ENCODE assay signal across 9 mouse cellular contexts in genomic region chr10:118545966-118546365, GRCm38 (mm10).
DNase-seq lines count a peak whose midpoint lies in the region; ATAC-seq and TF ChIP-seq lines count a peak whose summit lies in the region.
"Had no signal": no experiment of that assay in that cellular context is flagged by ENCODE, and none has a peak within 500 bp of the region (broad histone marks: within the 10 kb centered on the region; RNA-seq: fewer than 3 reads in every experiment).

No protein-coding gene starts in this region.

- no peak for ATAC-seq in embryonic facial prominence, embryonic 14.5 days (ENCODE audit: low read depth)
- no peak for ATAC-seq in erythroblast, adult 5-6 weeks (replicated peaks; ENCODE audit: low FRiP score, poor library complexity, severe bottlenecking)

- H3K27me3 ChIP-seq in MEL (ENCODE audit: control insufficient read depth in 1 of 2, insufficient read depth in 2 of 2, low read length in 2 of 2) = no peaks in the 10 kb centered on the region
- no peaks in the 10 kb centered on the region for H3K27me3 ChIP-seq in embryonic facial prominence, embryonic 14.5 days (replicated peaks; ENCODE audit: control insufficient read depth, insufficient read depth, low read length)
- H3K27me3 ChIP-seq in cerebellum, adult 2 months (ENCODE audit: control insufficient read depth, insufficient read depth, low read length) = no peaks in the 10 kb centered on the region

- H3K36me3 ChIP-seq in MEL (ENCODE audit: control insufficient read depth in 1 of 2, insufficient read depth in 2 of 2, low read length in 2 of 2) = no peaks in the 10 kb centered on the region
- H3K36me3 ChIP-seq in embryonic facial prominence, embryonic 14.5 days (ENCODE audit: control insufficient read depth, insufficient read depth, low read length) = no peaks in the 10 kb centered on the region

- no peaks in the 10 kb centered on the region for H3K9me3 ChIP-seq in MEL (replicated peaks; ENCODE audit: insufficient read depth, low read length)
- H3K9me3 ChIP-seq in embryonic facial prominence, embryonic 14.5 days (ENCODE audit: control insufficient read depth, low read length) = no peaks in the 10 kb centered on the region

- no peaks in the 10 kb centered on the region for H3K79me2 ChIP-seq in MEL (ENCODE audit: control insufficient read depth, insufficient read depth, low read length, poor library complexity)

- no peak for TF ChIP-seq POLR2A in MEL (IDR thresholded peaks at IDR 0.05; ENCODE audit: control insufficient read depth in 1 of 2, insufficient read depth in 1 of 2, low read depth in 1 of 2, low read length in 2 of 2, poor library complexity in 1 of 2)
- TF ChIP-seq POLR2A in cerebellum, adult 2 months (IDR thresholded peaks at IDR 0.05; ENCODE audit: borderline replicate concordance, insufficient read depth, low read length) = no peak

- peak; percentile 20 to 32 for DNase-seq in layer of hippocampus, adult 2 months (ENCODE audit: low spot score in 2 of 2)
- DNase-seq in layer of hippocampus, adult 8-10 months (ENCODE audit: low spot score in 2 of 2) = no peak
- DNase-seq in CD4-positive, CD25-positive, alpha-beta regulatory T cell, adult 2 months (ENCODE audit: low read depth, low spot score) = peak; percentile 78
- no peak for DNase-seq in MEL (ENCODE audit: low read depth, low spot score)
- DNase-seq in embryonic facial prominence, embryonic 14.5 days (ENCODE audit: low spot score) = peak; percentile 61
- DNase-seq in cerebellum, adult 2 months = no peak
- DNase-seq in cerebellum, adult 9-11 months = no peak

- H3K4me3 ChIP-seq in layer of hippocampus, adult 2 months = no peak overlapping the region
- H3K4me3 ChIP-seq in MEL (ENCODE audit: control insufficient read depth in 1 of 2, insufficient read depth in 1 of 2, low read depth in 2 of 2, low read length in 2 of 2) = no peak overlapping the region
- no peak overlapping the region for H3K4me3 ChIP-seq in embryonic facial prominence, embryonic 14.5 days (ENCODE audit: low read depth, low read length)
- no peak overlapping the region for H3K4me3 ChIP-seq in cerebellum, adult 2 months (replicated peaks; ENCODE audit: insufficient read depth, low read depth, low read length)

- H3K9ac ChIP-seq in MEL (ENCODE audit: control insufficient read depth, low read depth, low read length, poor library complexity, severe bottlenecking) = no peak overlapping the region
- H3K9ac ChIP-seq in embryonic facial prominence, embryonic 14.5 days (ENCODE audit: low read depth, low read length) = no peak overlapping the region

- H3K27ac ChIP-seq in layer of hippocampus, adult 2 months = no peak overlapping the region
- H3K27ac ChIP-seq in MEL (ENCODE audit: control insufficient read depth, low read depth, low read length) = no peak overlapping the region
- no peak overlapping the region for H3K27ac ChIP-seq in embryonic facial prominence, embryonic 14.5 days (replicated peaks; ENCODE audit: low read depth, low read length)
- no peak overlapping the region for H3K27ac ChIP-seq in cerebellum, adult 2 months (ENCODE audit: insufficient read depth, low read length)
- H3K27ac ChIP-seq: macrophage had no signal

- no peak for TF ChIP-seq EP300 in MEL (IDR thresholded peaks at IDR 0.05; ENCODE audit: low read depth in 1 of 2, low read length in 2 of 2)

- no peaks in the 10 kb centered on the region for H3K4me1 ChIP-seq in MEL (ENCODE audit: control insufficient read depth in 1 of 2, insufficient read depth in 2 of 2, low read length in 2 of 2)
- no peaks in the 10 kb centered on the region for H3K4me1 ChIP-seq in embryonic facial prominence, embryonic 14.5 days (ENCODE audit: control insufficient read depth, insufficient read depth, low read length)
- no peaks in the 10 kb centered on the region for H3K4me1 ChIP-seq in cerebellum, adult 2 months (ENCODE audit: control insufficient read depth, insufficient read depth, low read length)

- WGBS in embryonic facial prominence, embryonic 14.5 days = 13% methylated on average over 1 of the region's 1 CpGs
- WGBS in cerebellum, adult 2 months = 10% methylated on average over 1 of the region's 1 CpGs

- no peak overlapping the region for H3K4me2 ChIP-seq in embryonic facial prominence, embryonic 14.5 days (ENCODE audit: low read depth, low read length)

- TF ChIP-seq CTCF in layer of hippocampus, adult 2 months (conservative IDR thresholded peaks at IDR 0.05) = peak; percentile 80
- TF ChIP-seq CTCF in MEL (IDR thresholded peaks at IDR 0.05 in 2 of 3, conservative IDR thresholded peaks at IDR 0.05 in 1 of 3; ENCODE audit: control insufficient read depth in 1 of 3, insufficient read depth in 1 of 3, low read depth in 2 of 3, low read length in 3 of 3, poor library complexity in 1 of 3, severe bottlenecking in 1 of 3) = peak in 1 of 3 experiments; percentile 2; a peak in 1 of 6 replicates
- TF ChIP-seq CTCF in cerebellum, adult 2 months (IDR thresholded peaks at IDR 0.05; ENCODE audit: borderline replicate concordance, insufficient read depth, low read depth, low read length) = no peak

- peak; percentile 16 for TF ChIP-seq RAD21 in MEL (IDR thresholded peaks at IDR 0.05; ENCODE audit: low read depth, low read length)

TF ChIP-seq in MEL, 35 proteins besides CTCF, POLR2A, EP300 and RAD21:
- TF ChIP-seq TAL1 (IDR thresholded peaks at IDR 0.05; ENCODE audit: low read length) (no peak), POLR2AphosphoS2 (IDR thresholded peaks at IDR 0.05; ENCODE audit: low read length) (no peak), USF1 (IDR thresholded peaks at IDR 0.05; ENCODE audit: low read depth, low read length) (no peak), ZMIZ1 (IDR thresholded peaks at IDR 0.05; ENCODE audit: low read depth, low read length) (no peak), ELF1 (IDR thresholded peaks at IDR 0.05; ENCODE audit: low read depth, low read length) (no peak), MAX (IDR thresholded peaks at IDR 0.05; ENCODE audit: low read length) (no peak), GATA1 (IDR thresholded peaks at IDR 0.05; ENCODE audit: low read depth, low read length) (no peak), ZKSCAN1 (IDR thresholded peaks at IDR 0.05; ENCODE audit: low read depth, low read length) (no peak), TCF12 (IDR thresholded peaks at IDR 0.05; ENCODE audit: low read depth, low read length) (no peak), MYC (IDR thresholded peaks at IDR 0.05; ENCODE audit: low read depth, low read length) (no peak), GABPA (IDR thresholded peaks at IDR 0.05; ENCODE audit: low read depth, low read length) (no peak), RCOR1 (IDR thresholded peaks at IDR 0.05; ENCODE audit: low read depth, low read length) (no peak), HCFC1 (IDR thresholded peaks at IDR 0.05; ENCODE audit: low read depth, low read length) (no peak)
TF ChIP-seq in MEL: peak in this region for 0.

Comparison
In these comparisons a context has a peak if more than half of its experiments do, and no peak if none do; other contexts are left out.
1. DNase-seq: peak in layer of hippocampus, adult 2 months (2 of 2), CD4-positive, CD25-positive, alpha-beta regulatory T cell, adult 2 months (single experiment) and embryonic facial prominence, embryonic 14.5 days (single experiment); none in layer of hippocampus, adult 8-10 months (0 of 2), MEL (single experiment), cerebellum, adult 2 months (0 of 2) and cerebellum, adult 9-11 months (single experiment).